Mouse (Mus musculus) intestine, embryonic 14.5 days (tissue): ENCODE results near the gene Nxpe4. TPM values are rescaled to one million over a fixed set of nuclear protein-coding genes. Genes with fewer than 3 reads are reported as not detected.

Experiments used
- ATAC-seq: fragments of 200-750 bp; cut with Nextera tagmentation; replicated peaks from 2 replicates; pipeline ENCODE4 v1.8.0; 2017; ENCODE audit warnings: low read depth, moderate number of reproducible peaks, moderate TSS enrichment, moderate library complexity; ENCODE audit not compliant: low FRiP score, low TSS enrichment
- DNase-seq: peaks from one replicate; pipeline ENCODE4 v3.0.0-alpha.2; 2018; ENCODE audit warnings: low spot score
- H3K27ac ChIP-seq: fragments of 300-500 bp; sonication (generic); 2 replicates; pipeline ENCODE4 v1.5.1; 2014; ENCODE audit warnings: low read depth, mild to moderate bottlenecking, control low read depth
- H3K27me3 ChIP-seq: fragments of 300-500 bp; sonication (generic); replicated peaks from 2 replicates; pipeline ENCODE4 v1.6.1; 2014; ENCODE audit warnings: low read length, control low read depth; ENCODE audit not compliant: control insufficient read depth, insufficient read depth
- H3K36me3 ChIP-seq: fragments of 300-500 bp; sonication (generic); 2 replicates; pipeline ENCODE4 v1.6.1; 2014; ENCODE audit warnings: low read length, control low read depth; ENCODE audit not compliant: control insufficient read depth, insufficient read depth
- H3K4me1 ChIP-seq: fragments of 300-500 bp; sonication (generic); replicated peaks from 2 replicates; pipeline ENCODE4 v1.6.1; 2014; ENCODE audit warnings: low read length, control low read depth, mixed read lengths; ENCODE audit not compliant: control insufficient read depth, insufficient read depth
- H3K4me2 ChIP-seq: fragments of 300-500 bp; sonication (generic); 2 replicates; pipeline ENCODE4 v1.6.1; 2014; ENCODE audit warnings: low read length
- H3K4me3 ChIP-seq: fragments of 300-500 bp; sonication (generic); 2 replicates; pipeline ENCODE4 v1.5.1; 2014; ENCODE audit warnings: low read depth, low read length, control low read depth, mixed read lengths
- H3K9ac ChIP-seq: fragments of 300-500 bp; sonication (generic); 2 replicates; pipeline ENCODE4 v1.6.1; 2014; ENCODE audit warnings: mild to moderate bottlenecking, low read length
- H3K9me3 ChIP-seq: fragments of 300-500 bp; sonication (generic); 2 replicates; pipeline ENCODE4 v1.6.1; 2016; ENCODE audit warnings: low read length, control low read depth; ENCODE audit not compliant: control insufficient read depth
- WGBS: fragments of 180-500 bp; shearing (Covaris S2); extraction: QIAGEN DNeasy Blood & Tissue Kit; methylation state at CpG from one replicate; pipeline ENCODE4 v1.1.7; 2014; 5-methylcytosine and 5-hydroxymethylcytosine counted together
- polyA plus RNA-seq: library from polyadenylated mRNA; unstranded; fragments of >200 nt; fragmentation: Nextera tagmentation; extraction: Ambion mirVana; gene quantifications from 2 replicates; pipeline ENCODE4 v1.2.1, GENCODE M21; 2014

Gene Nxpe4
- polyA plus RNA-seq, 1 experiment from 2014 or later: 5.8 TPM

DNA sequence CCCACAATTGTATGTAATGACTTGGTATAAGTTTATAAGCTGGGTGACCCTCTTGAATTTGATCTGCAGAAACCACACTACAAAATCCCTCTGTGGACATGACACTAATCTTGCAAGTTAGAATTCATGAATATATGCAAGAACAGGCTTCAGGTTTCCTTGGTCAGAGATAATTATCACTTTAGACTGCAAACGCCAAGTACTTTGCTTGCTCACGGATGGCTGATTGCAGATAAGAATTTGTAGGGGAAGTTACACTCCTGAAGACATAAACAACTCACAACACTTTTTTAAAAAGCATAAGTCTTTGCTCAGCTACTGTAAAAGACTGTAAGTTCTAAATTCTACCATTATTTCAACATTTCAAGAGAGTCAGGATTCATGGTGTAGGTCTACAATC, 212.5 kb downstream of the Nxpe4 start:
- no peaks in the 10 kb centered on the region for H3K4me1 ChIP-seq
- no peak overlapping the region for H3K9ac ChIP-seq
- ATAC-seq (no peak), DNase-seq (no peak)
- H3K4me3 ChIP-seq: no peak overlapping the region
- no peaks in the 10 kb centered on the region for H3K36me3 ChIP-seq
- WGBS: 60% methylated on average over 2 of the region's 2 CpGs
- H3K27ac ChIP-seq: no peak overlapping the region
- H3K9me3 ChIP-seq: no peaks in the 10 kb centered on the region
- no peak overlapping the region for H3K4me2 ChIP-seq
- no peaks in the 10 kb centered on the region for H3K27me3 ChIP-seq

DNA sequence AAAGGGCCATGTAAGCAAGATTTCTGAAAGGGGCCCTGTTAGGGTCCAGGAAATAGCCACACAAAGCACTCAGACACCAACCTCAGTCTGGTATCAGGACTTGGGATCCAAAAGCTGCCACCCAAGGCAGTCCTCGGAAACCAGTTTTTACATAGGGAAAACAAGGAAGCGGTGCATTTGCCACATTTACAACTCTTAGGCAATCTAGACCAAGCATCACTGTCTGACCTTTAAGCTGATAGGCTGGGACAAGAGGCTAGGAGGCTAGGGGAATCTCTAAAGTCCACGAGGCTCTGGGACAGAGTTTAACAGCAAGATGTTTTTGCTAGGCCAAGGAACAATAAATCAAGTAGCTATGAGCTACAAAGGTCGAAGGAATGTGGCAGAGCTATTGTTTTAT, 226.6 kb downstream of the Nxpe4 start:
- ATAC-seq: no peak
- Histone ChIP-seq H3K9me3 (no peaks in the 10 kb centered on the region), H3K4me1 (no peaks in the 10 kb centered on the region), H3K27me3 (no peaks in the 10 kb centered on the region), H3K36me3 (no peaks in the 10 kb centered on the region), H3K9ac (no peak overlapping the region), H3K4me2 (no peak overlapping the region), H3K4me3 (no peak overlapping the region), H3K27ac (no peak overlapping the region)
- WGBS: 52% methylated on average over 4 of the region's 4 CpGs
- no peak for DNase-seq

DNA sequence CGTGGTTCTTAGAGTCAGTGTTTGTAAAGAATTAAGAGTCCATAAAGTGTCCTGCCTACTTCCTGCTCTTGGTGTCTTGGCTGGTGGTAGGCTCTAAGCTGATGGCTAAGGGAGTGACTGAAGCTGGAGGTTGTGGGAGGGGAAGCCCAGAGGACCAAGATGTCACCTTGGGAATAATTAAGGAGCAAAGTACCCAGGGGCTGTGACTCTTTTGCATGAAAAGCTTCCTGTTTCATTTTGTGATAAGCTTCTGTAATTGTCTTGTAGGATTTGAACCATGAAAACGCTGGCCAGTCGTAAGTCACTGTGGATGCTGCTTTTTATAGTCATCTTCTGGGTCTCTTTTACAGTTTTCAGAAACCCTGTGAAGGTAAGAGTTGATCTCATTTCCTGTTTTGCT, 228.2 kb downstream of the Nxpe4 start:
- Histone ChIP-seq H3K9ac (no peak overlapping the region), H3K27ac (no peak overlapping the region), H3K36me3 (no peaks in the 10 kb centered on the region), H3K9me3 (no peaks in the 10 kb centered on the region), H3K27me3 (no peaks in the 10 kb centered on the region), H3K4me3 (no peak overlapping the region), H3K4me2 (no peak overlapping the region), H3K4me1 (no peaks in the 10 kb centered on the region)
- WGBS: 68% methylated on average over 3 of the region's 3 CpGs
- no peak for ATAC-seq
- no peak for DNase-seq

DNA sequence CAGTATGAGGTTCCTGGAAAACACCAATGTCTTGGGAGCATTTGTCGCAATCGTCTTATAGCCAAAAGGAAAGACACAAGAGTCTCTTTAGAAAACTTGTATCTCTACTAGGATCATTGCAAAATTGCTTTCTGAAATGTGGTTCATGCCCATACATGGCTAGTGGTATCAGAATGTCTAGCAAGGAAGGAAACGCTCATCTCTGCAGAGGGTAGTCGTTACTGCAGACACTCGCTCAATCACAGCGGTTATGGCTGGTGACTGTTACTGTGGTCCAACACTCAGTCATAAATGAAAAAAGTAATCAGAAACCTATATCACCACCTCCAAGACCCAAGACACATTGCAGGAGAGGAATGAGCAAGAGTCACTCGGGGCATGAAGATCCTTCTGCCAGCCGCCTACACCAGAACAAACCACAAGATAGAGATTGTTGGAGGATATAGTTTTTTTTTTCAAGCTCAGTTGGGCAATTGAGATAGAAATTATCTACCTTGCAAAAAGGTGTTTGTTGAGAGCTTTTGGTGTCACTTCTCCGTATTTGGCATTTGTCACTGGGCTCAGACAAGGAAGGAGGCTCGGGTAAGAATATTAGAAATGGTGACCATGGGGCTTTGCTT, 241.9 kb downstream of the Nxpe4 start:
- DNase-seq (no peak), ATAC-seq (no peak)
- Histone ChIP-seq H3K27ac (no peak overlapping the region), H3K9ac (no peak overlapping the region), H3K4me2 (no peak overlapping the region), H3K27me3 (no peaks in the 10 kb centered on the region), H3K4me3 (no peak overlapping the region), H3K36me3 (no peaks in the 10 kb centered on the region), H3K9me3 (no peaks in the 10 kb centered on the region), H3K4me1 (no peaks in the 10 kb centered on the region)
- 90% methylated on average over 10 of the region's 10 CpGs for WGBS

DNA sequence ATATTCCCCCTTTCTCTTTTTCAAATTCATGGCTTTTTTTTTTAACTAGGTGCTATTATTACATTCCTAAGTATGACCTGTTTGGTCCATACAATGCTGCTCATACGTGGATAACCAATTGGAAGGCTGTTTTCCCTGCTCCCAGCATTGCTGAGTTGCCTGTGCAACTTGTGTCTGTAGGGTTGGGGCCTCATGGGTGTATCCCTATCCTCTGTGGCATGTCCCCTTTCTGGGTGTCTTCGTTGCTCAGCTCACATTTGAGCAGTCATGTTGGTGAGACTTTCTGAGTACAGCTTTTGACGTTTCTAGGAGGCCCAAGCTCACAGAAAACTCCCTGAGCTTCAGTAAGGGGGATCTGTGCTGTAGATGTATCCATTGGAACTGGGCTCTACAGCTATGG, 242.9 kb downstream of the Nxpe4 start:
- no peaks in the 10 kb centered on the region for H3K4me1 ChIP-seq
- 76% methylated on average over 3 of the region's 3 CpGs for WGBS
- no peak overlapping the region for H3K9ac ChIP-seq
- no peak overlapping the region for H3K4me2 ChIP-seq
- H3K27ac ChIP-seq: no peak overlapping the region
- ATAC-seq: no peak
- no peak for DNase-seq
- H3K36me3 ChIP-seq: no peaks in the 10 kb centered on the region
- no peaks in the 10 kb centered on the region for H3K27me3 ChIP-seq
- no peak overlapping the region for H3K4me3 ChIP-seq
- no peaks in the 10 kb centered on the region for H3K9me3 ChIP-seq

DNA sequence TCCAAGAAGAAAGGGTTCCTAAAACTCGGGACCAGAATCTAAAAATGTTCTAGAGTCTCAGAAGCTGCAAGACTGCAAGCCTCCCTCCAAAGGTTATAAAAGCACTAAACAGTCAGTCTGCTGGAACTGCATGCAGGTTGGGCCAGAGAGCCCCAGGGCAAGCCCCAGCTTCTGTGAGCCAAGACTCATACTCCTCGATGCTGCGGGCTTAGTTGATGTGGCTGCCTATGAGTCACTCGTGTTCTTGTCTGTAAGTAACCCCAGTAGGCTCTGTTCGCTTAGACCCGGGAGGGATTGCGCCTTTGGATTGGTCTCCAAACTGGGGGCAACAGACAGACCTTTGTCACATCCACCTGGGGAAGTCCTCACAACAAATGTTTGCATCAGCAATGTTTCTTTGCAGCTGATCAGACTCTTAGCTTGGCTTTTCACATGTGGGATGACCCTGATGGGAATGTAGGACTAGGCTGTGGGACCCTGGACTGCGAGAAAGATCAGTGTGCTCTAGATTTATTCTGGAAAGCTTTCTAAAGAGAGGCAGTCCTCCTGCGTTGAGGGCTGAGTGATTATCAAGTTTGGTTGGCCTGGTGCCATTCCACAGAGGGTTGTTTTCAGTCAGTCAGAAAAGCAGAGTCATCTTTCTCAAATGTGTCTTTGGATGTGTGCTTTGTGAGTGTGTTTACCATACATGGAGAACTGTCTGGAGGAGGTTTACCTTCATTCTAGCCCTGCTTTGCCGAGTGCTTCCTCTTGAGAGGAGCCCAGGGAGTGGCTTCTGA, 245.9 kb downstream of the Nxpe4 start:
- Histone ChIP-seq H3K27me3 (no peaks in the 10 kb centered on the region), H3K4me2 (no peak overlapping the region), H3K4me3 (no peak overlapping the region), H3K36me3 (no peaks in the 10 kb centered on the region), H3K4me1 (no peaks in the 10 kb centered on the region), H3K27ac (no peak overlapping the region), H3K9me3 (no peaks in the 10 kb centered on the region), H3K9ac (no peak overlapping the region)
- 67% methylated on average over 10 of the region's 10 CpGs for WGBS
- DNase-seq: no peak
- no peak for ATAC-seq

DNA sequence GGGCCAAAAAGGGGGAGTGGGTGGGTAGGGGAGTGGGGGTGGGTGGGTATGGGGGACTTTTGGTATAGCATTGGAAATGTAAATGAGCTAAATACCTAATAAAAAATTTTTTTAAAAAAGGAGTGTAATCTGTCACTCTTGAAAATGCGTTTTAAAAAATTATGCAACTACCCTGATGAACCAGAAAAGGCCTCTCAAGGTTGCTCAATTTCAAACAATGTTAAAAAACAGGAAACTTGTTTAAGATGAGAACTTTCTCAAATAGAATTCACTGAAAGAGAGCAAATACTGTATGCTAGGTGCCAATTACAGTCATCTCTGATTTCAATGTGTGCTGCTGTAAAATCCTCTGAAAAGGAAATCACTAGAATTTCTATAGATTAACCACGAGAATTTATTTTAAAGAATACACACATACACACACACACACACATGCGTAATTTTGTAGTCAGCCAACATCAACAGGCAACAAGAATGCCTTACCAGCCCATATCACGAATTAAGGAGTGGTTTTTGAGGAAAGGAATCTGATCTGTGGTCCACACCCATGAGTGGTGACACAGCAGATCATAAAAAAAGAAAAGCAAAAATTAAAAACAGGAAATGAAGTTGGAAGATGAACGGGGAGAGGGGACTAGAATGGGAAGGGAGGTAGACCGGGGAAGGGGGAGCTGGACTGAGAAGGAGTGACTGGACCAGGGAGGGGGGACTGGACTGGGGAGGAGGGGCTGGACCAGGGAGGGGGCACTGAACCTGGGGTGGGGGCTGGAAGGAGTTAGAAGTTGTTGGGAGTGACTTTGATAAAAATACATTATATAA, 248.6 kb downstream of the Nxpe4 start:
- ATAC-seq (no peak), DNase-seq (no peak)
- no peak overlapping the region for H3K27ac ChIP-seq
- H3K4me2 ChIP-seq: no peak overlapping the region
- H3K4me3 ChIP-seq: no peak overlapping the region
- H3K9me3 ChIP-seq: no peaks in the 10 kb centered on the region
- H3K36me3 ChIP-seq: no peaks in the 10 kb centered on the region
- 83% methylated on average over 6 of the region's 6 CpGs for WGBS
- no peak overlapping the region for H3K9ac ChIP-seq
- no peaks in the 10 kb centered on the region for H3K4me1 ChIP-seq
- H3K27me3 ChIP-seq: no peaks in the 10 kb centered on the region

DNA sequence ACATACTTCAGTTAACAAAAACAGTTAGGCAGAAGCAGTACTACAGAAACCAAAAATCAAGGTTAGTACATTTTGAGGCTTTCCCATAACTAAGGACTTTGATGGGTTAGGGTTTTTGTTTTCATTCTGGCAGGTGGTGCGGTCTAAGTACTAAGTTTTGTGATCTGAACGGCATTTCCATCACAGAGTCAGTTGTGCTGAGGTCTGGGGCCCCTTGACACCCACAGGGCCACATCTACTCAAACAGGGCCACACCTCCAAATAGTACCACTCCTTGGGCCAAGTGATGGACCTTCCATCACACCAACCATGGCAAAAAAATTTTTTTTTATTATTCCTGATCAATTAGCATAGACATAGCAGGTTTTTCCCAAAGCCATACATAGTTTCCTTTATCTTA, 251.8 kb downstream of the Nxpe4 start:
- WGBS: 86% methylated on average over 2 of the region's 2 CpGs
- no peak for DNase-seq

More for the DNA sequence above, 251.8 kb downstream of the Nxpe4 start:
- no peak overlapping the region for H3K4me3 ChIP-seq
- H3K9ac ChIP-seq: no peak overlapping the region
- no peaks in the 10 kb centered on the region for H3K27me3 ChIP-seq
- no peaks in the 10 kb centered on the region for H3K36me3 ChIP-seq
- no peaks in the 10 kb centered on the region for H3K9me3 ChIP-seq
- no peak overlapping the region for H3K4me2 ChIP-seq
- H3K4me1 ChIP-seq: no peaks in the 10 kb centered on the region
- no peak for ATAC-seq
- no peak overlapping the region for H3K27ac ChIP-seq
